Mouse (Mus musculus): Measurements from ENCODE around the gene Thbs2.

Thbs2 gene

GRCm38 (mm10) chr17:14693994-14694374 is at the start of gene Thbs2:
TSS of gene Thbs2 (minus strand) at chr17:14694235.
- no peak for DNase-seq (ENCODE audit: extremely low spot score, low read depth, low spot score)

GRCm38 (mm10) chr17:14735493-14736004 is 41.5 kb upstream of the Thbs2 start:
- DNase-seq (ENCODE audit: extremely low spot score, low read depth, low spot score) = no peak

DNA sequence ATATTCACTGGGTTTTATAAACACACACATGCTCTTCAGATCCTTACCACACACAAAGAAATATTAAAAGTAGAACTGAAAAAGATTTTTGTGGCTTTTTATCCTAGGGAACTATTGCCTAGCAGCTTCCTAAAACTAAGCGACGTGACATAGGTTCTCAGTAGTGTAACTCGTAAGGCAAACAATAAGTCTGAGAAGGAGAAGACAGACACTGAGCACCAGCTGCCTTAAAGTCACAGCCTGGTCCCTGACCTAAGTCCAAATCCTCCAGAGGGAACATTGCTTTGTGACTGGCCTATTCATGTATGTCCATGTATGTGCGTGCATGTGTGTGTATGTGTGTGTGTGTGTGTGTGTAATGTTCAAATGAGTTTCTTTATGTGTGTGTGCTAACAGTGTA is 40.3 kb upstream of the Thbs2 start:
- DNase-seq (ENCODE audit: extremely low spot score, low read depth, low spot score) = no peak

GRCm38 (mm10) chr17:14733941-14734340 is 39.9 kb upstream of the Thbs2 start:
- no peak for DNase-seq (ENCODE audit: extremely low spot score, low read depth, low spot score)

DNA sequence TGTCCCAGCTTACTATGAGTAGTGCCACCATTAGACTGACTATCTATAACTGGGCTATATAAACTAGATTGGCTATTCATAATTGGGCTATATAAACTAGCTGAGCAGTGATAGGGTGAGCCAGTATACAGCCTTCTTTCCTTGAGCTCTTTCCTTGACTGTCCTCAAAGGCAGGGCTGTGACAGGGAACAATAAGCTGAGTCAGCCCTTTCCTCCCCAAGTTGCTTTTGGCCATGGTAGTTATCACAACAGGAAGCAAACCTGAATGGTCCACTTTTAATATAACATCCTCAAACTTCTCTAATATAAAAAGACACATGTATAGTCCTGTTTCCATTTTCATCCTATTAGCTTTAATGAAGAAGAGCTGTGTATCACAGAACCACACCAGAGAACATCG is 39.0 kb upstream of the Thbs2 start:
- DNase-seq (ENCODE audit: extremely low spot score, low read depth, low spot score) = no peak

DNA sequence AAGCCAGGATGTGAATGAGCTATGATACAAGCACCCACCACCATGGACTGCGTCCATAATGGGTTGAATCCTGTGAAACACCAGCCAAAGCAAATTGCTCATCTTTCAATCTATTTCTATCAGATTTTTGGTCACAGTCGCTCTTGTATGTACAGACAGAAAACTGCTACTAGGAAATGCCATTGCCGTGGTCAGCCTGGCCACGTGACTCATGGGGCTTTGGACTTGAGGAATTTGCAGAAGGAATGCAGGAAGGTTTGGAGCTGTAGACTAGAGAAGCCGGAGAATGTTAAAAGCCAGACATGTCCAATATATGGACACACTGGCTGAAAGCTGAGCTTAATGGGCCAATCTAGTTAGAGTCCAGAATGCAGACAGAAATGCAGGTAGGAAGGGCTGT is 36.6 kb upstream of the Thbs2 start:
- DNase-seq (ENCODE audit: extremely low spot score, low read depth, low spot score) = no peak

GRCm38 (mm10) chr17:14727481-14727880 is 33.4 kb upstream of the Thbs2 start:
- no peak for DNase-seq (ENCODE audit: extremely low spot score, low read depth, low spot score)

GRCm38 (mm10) chr17:14724786-14725185 is 30.8 kb upstream of the Thbs2 start:
- DNase-seq (ENCODE audit: extremely low spot score, low read depth, low spot score) = no peak

- no peak for DNase-seq (ENCODE audit: extremely low spot score, low read depth, low spot score)
These were observed 27.3 kb upstream of the Thbs2 start for GRCm38 (mm10) chr17:14721325-14721724.

GRCm38 (mm10) chr17:14720912-14721311 is 26.9 kb upstream of the Thbs2 start:
- no peak for DNase-seq (ENCODE audit: extremely low spot score, low read depth, low spot score)

DNA sequence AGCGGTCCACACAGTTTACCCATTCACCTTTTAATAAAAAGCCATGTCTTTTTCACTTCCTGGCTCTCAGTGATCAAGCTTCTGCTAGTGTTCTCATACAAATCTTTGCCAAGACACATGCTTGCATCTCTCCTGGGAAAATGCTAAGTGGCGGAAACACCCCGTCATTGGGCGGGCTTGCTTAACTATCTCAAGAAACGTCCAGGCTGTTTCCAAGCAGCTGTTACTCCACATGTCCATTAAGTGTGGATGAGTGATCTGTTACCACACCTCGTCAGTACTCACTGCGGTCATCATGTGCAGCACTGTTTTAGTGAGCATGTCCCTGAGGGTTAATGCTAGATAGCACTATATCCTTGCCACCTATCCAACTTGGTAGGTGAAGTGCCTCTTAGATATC is 26.2 kb upstream of the Thbs2 start:
- DNase-seq (ENCODE audit: extremely low spot score, low read depth, low spot score) = no peak

DNA sequence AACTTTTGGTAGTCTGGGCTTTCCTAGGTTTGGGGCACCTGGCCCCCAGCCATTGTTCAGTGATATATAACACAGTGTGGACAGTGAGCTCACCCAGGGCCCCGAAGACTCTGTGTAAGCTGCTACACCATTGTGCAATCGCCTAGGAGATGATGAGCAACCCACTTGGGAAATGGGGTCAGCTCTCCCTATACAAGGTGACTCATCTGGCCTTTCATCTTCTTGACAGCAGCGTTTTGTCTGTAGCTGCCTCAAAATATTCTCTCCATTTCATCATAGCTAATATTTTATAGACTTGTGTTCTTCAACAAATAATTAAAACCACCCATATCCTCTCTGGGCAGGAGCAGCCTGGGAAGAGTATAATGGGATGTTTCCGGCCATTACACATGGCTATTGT is 24.8 kb upstream of the Thbs2 start:
- no peak for DNase-seq (ENCODE audit: extremely low spot score, low read depth, low spot score)

DNA sequence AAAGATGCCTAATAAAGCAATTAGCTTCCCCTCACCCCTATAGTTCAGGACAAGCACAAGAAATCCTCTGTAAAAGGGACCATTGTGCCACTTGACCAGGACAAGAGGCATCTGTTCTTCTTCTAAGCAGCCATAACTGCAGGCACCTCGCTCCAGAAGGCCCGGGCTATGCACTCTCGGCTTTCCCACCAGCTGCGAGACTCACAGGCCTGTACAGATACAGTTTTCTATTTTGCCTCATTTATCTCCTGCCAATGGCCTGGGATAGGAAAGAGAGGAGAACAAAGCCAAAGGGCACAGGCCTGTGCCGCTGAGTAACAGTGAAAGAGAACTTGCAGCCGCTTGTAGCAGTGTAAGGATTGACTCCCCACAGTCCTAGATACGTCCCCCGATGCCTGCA is 20.7 kb upstream of the Thbs2 start:
- DNase-seq (ENCODE audit: extremely low spot score, low read depth, low spot score) = no peak

DNA sequence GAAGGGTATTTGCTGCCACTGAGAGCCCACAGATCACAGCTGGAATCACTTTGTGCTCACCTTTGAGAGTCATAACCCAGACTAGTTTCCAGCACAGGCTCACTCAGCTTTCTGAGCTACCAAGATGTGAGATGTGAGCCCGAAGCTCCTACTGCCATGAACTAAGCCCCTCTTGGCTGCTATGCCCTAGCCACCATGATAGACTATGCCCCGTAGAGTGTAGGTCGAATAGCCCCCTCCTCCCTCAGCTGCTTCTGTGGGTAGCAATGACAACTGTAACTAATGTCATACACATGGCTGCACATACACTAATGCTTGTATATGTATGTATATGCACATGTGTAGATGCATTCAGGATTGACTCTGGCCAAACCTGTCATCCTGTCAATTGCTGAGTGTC is 20.3 kb upstream of the Thbs2 start:
- DNase-seq (ENCODE audit: extremely low spot score, low read depth, low spot score) = no peak

DNA sequence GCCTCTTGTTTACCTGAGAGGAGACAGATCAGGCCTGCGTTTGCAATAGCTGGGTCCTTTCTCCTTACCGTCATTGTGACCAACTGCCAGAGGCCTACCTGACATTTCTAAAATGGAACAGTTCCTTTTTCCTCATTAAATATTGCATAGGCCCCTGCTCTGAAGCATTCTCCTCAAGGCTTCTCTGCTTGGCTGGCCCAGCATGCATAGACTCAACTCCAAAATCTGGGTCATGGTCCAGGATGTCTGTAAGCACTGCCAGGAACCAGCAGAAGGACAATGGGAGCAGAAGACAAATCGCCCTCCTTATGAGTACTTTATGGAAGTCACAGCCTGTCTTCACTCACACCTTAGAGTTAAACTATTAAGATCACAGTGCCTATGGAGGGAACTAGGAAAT is 17.7 kb upstream of the Thbs2 start:
- no peak for DNase-seq (ENCODE audit: extremely low spot score, low read depth, low spot score)

- DNase-seq (ENCODE audit: extremely low spot score, low read depth, low spot score) = no peak
These were observed 17.0 kb upstream of the Thbs2 start for GRCm38 (mm10) chr17:14711032-14711431.

DNA sequence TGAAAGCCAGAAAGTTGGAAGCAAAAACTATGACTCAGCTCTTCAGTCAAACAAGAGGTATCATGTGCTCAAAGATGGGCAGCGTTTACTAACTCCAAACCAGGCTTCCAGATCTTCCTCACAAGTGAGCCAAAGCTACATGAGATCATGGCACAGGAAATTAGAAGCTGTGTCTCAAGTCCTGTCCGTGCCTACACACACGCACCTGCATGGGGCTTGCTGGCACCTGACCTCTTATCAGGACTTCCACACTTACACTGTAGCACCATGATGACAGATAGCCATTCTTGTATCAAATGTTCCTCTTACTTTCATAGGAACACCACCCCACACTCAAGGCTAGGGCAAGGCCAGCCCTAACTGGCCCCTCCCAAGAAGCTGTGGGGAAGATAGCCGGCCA is 12.0 kb upstream of the Thbs2 start:
- no peak for DNase-seq (ENCODE audit: extremely low spot score, low read depth, low spot score)

GRCm38 (mm10) chr17:14705466-14705865 is 11.4 kb upstream of the Thbs2 start:
- no peak for DNase-seq (ENCODE audit: extremely low spot score, low read depth, low spot score)

- DNase-seq (ENCODE audit: extremely low spot score, low read depth, low spot score) = no peak
These were observed 9.7 kb upstream of the Thbs2 start for GRCm38 (mm10) chr17:14703771-14704170.

DNA sequence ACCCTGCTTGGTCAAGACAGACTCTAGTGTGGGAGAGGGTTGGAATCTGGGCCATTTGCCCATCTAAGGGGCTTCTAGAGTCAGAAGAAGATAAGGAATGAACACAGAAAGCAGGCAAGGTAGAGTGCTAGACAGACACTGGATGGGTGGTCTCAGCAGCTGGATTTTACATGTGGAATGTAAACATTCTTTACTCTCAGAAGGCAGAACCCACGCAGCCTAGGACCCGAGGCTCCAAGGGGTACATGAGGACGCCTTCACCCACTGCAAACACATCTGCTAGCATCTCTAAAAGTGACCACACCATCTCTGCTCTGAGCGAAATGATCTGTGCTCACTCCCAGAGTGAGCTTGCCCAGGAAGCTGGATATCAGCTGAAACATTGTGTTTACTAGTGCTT is 9.2 kb upstream of the Thbs2 start:
- DNase-seq (ENCODE audit: extremely low spot score, low read depth, low spot score) = no peak

- no peak for DNase-seq (ENCODE audit: extremely low spot score, low read depth, low spot score)
These were observed 8.7 kb upstream of the Thbs2 start for GRCm38 (mm10) chr17:14702701-14703100.

DNA sequence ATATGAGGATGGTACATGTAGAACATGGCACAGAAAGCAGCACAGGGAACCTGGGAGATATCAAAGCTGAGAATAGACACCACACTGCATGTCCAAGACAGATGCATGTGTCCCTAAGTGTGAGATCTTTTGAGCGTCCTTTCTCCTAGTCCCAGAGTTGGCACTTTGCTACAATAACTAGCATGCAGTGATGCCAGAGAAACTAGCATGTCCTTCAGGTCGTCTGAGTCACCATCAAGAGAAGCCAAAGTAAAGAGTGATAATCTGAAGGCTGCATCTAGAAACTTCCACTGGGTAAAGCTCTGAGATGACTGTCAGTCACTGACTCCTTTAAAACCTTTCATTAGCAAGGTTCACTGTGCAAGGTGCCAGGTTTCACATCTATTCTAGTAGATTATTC is 7.9 kb upstream of the Thbs2 start:
- no peak for DNase-seq (ENCODE audit: extremely low spot score, low read depth, low spot score)

DNA sequence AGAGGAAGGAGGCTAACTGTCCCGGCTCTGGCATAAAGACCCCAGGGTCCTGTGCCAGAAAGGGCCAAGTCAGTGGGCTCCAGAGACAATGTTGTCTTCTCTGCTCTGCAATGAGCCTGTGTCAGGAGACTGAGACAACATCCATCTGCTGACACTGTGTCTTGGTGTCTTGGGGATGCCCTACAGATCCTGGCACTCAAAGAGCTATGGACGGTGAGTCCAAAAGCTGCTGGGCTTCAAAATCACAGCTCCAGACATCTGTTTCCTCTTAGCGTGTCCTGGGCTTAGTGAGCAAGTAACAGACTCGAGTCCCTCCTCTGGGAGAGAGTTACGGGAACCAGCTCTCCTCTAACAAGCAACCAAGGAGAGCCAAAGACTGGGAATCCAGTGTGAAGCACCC is 6.2 kb upstream of the Thbs2 start:
- DNase-seq (ENCODE audit: extremely low spot score, low read depth, low spot score) = no peak

- no peak for DNase-seq (ENCODE audit: extremely low spot score, low read depth, low spot score)
These were observed 4.2 kb upstream of the Thbs2 start for GRCm38 (mm10) chr17:14698188-14698587.
